Mouse (Mus musculus) bone marrow, adult 2 months (tissue): ENCODE measurements around the gene Tmem179b.

ENCODE experiments used
- CTCF ChIP-seq: fragments of 200-500 bp; IDR thresholded peaks from 2 replicates; pipeline ENCODE4 v1.5.1; 2011; ENCODE audit warnings: low read length, control low read depth; ENCODE audit not compliant: control insufficient read depth, insufficient read depth
- POLR2A ChIP-seq: fragments of 200-500 bp; IDR thresholded peaks from 2 replicates; pipeline ENCODE4 v1.6.1; 2011; ENCODE audit warnings: low read depth, mild to moderate bottlenecking, control low read depth, low read length, borderline replicate concordance; ENCODE audit not compliant: control insufficient read depth

DNA sequence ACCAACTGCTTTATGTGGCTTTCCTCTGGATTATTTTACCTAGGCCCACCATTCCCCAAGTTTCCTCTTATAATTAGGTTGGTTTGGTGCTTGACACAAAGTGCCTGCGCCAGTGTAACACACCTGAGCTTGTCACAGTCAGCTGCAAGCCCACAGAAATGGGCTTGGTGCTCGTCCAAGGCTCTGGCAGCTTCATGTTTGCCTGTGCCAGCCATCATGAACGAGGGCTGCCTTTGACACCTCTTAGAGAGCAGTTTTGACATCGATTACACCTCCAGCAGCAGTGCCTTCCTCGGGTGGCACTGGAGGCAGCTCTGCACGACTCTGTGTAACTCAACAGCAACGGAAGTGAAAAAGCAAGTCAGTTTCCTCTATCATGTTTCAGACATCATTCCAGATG is 15.9 kb upstream of the Tmem179b start:
- no peak for TF ChIP-seq POLR2A
- no peak for TF ChIP-seq CTCF
